Mouse (Mus musculus) right cerebral cortex, adult 18-20 months (tissue): ENCODE results near the gene Zfp868.
"Not testable (repeated sequence)": the region's sequence is repeated elsewhere in the genome, so short reads cannot be mapped to it uniquely, and the experiment has no call there.

Experiments used
- DNase-seq: peaks from one replicate; pipeline ENCODE4 v3.0.0; 2022; ENCODE audit warnings: mixed read lengths

Gene Zfp868

GRCm38 (mm10) chr8:69625095-69625789, at the start of gene Zfp868:
Zfp868 (minus strand) TSS chr8:69625548.
- DNase-seq = peak; percentile 99

DNA sequence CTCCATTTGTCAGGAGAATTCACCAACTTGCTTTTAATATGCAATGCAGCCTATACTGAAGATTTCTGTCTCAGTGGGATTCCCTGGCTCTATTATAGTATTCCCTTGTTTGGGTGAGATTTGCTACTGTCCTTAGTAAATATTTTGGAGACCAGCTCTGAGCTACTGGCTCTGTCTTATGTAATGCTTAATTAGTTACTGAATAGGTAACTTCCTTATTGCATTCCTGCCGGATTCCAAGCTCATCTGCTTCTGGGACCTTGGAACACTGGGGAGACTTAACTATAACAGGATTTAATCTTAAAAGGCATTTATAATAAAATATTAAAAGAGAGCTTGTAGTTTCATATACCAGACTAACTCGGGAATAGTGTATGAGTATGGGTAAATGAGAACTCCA, 39.7 kb upstream of the Zfp868 start:
- DNase-seq = not testable (repeated sequence)

DNA sequence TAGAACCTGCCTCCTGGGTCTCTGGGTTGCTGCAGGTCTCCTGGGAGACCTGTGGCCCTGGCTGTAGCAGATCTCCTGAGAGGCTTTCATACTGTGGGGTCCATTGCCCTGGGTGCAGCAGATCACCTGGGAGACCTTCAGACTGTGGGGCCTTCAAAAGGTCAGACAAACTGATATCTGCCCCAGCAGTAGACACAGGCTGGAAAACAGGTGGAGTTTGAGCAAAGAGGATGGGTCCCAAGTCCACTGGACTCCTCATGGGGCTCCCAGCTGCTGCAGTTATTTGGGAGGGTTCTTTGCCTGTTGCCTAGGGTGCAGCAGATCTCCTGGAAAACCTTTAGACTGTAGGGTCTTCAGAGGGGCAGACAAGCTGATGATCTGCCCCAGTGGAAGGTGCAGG, 35.9 kb upstream of the Zfp868 start:
- no peak for DNase-seq

DNA sequence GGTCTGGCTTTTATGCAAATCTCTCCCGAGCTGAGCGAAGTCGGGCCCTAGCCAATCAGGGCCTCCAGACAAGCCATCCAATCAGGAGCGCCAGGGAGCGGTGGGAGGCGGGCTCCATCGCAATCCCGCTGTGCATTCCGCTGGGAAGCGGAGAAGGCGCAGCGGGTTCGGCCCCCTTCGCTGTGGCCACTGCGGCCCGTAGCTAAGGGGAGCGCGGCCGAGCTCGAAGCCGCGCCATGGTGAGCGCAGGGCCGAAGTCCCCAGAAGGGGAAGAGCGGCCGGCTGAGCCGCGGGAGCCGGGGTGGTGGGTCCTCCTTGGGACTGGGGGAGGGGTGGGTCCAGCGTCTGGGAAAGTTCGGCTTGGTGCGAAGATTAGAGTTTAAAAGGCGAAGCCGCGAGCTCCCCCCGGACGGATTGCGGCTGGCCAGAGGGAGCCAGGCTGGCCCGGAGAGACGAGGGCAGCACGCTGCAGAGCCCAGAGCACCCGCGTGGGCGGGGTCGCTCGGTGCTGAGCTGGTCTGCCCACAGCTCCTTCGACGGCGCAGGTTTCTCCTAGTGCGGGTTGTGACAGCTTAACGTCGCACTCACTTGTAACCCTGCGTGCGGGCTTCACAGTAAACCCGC, 29.1 kb upstream of the Zfp868 start, which contains the start of gene Zfp964:
Gene Zfp964 (plus strand): TSS at position 122 of the 624 bp plus-strand sequence.
- peak; percentile 96 for DNase-seq

DNA sequence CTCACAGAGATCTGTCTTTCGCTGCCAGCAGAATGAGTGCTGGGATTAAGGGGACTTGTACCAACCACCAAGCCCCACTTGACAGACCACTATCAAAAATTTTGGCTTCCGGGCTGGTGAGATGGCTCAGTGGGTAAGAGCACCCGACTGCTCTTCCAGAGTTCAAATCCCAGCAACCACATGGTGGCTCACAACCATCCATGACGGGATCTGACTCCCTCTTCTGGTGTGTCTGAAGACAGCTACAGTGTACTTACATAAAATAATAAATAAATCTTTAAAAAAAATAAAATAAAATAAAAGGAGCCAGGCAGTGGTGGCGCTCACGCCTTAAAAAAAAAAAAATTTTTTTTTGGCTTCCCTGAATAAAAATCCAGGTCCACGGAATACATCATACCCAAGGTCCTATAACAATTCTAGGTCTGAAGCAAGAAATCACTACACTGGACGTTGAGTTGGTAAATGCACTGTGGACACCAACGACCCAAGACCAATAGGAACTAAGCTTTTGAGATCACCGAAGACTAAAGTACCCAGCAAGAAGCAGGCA, 28.5 kb upstream of the Zfp868 start:
- DNase-seq = no peak

- DNase-seq = no peak
Observed at GRCm38 (mm10) chr8:69618078-69618477, 7.3 kb downstream of the Zfp868 start.

DNA sequence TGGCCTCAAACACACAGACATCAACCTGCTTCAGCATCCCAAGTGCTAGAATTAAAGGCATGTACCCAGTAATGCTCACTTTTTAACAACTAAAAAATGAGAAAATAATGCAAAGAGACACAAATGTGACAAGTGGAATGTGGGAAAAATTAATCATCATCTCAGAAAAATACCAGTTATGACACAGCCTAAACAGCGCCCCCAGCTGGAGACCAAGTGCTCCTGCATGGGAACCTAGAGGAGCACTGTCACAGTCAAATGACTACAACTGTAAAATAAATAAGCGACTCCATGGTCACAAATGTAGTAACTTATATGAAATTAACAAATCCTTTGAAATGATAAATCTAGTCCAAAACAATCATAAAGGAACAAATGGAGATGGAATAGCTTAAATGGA, 10.7 kb downstream of the Zfp868 start:
- DNase-seq = no peak

DNA sequence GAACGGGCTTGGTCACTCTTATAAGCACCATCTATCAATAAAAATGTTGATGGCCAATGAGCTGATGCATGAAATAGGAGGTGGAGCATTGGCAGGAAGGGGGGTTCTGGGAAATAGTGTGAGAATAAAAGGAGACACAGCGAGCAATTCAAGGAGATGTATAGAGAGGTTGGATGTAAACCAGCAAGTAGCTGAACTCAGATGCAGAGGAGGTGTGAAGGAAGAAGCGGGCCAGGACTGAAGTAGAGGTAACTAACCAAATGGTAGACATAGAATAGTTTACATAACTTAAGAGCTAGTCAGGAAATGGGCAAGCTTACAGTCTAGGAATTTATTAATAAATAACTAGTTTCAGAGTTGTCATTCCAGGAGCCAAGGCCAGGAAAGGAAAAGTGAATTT, 27.8 kb downstream of the Zfp868 start:
- DNase-seq = peak; percentile 9

- peak; percentile 50 for DNase-seq
Observed at GRCm38 (mm10) chr8:69584611-69585202, 40.6 kb downstream of the Zfp868 start.

- DNase-seq = not testable (repeated sequence)
Observed at GRCm38 (mm10) chr8:69584201-69584600, 41.1 kb downstream of the Zfp868 start.
